Mouse (Mus musculus) C2C12 (cell line): ENCODE measurements around the gene Gm28042.

ENCODE experiments used
- CEBPB ChIP-seq: IDR thresholded peaks from one replicate; pipeline ENCODE4 v1.6.1; 2011; ENCODE audit warnings: low read depth, mild to moderate bottlenecking, control low read depth, moderate library complexity
- CTCF ChIP-seq: IDR thresholded peaks from one replicate; pipeline ENCODE4 v1.5.1; 2011; ENCODE audit not compliant: control insufficient read depth, insufficient read depth, insufficient read length
- MAX ChIP-seq: IDR thresholded peaks from one replicate; pipeline ENCODE4 v1.6.1; 2011; ENCODE audit warnings: mild to moderate bottlenecking, control low read depth
- MYOD1 ChIP-seq: IDR thresholded peaks from one replicate; pipeline ENCODE4 v1.6.1; 2011; ENCODE audit warnings: low read depth; ENCODE audit not compliant: control insufficient read depth, insufficient read length
- MYOG ChIP-seq: IDR thresholded peaks from one replicate; pipeline ENCODE4 v1.6.1; 2011; ENCODE audit not compliant: control insufficient read depth, insufficient read length; ENCODE audit errors: extremely low read depth
- USF1 ChIP-seq: IDR thresholded peaks from one replicate; pipeline ENCODE4 v1.6.1; 2011; ENCODE audit warnings: low read depth, mild to moderate bottlenecking, control low read depth, moderate library complexity

DNA sequence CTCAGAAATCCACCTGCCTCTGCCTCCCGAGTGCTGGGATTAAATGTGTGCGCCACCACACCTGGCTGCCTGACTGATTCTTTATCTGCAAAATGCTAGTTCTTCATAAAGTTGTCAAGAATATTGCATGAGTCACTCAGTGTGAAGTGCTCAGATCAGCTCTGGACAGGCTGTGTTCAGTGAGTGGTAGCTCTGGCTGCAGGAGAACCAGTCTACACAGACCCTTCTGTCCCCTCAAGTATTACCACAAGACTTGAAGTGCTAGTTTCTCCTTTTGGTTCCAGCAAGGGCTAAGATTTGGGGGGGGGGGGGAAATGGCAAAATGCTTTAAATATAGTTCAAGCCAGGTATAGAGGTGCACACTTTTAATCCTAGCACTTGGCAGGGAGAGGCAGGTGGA is 39.9 kb upstream of the Gm28042 start:
- TF ChIP-seq USF1 (no peak), MYOD1 (no peak), CTCF (no peak), CEBPB (no peak), MAX (no peak), MYOG (no peak)
